Mouse (Mus musculus): ENCODE results near the gene Kansl1l. TPM values are rescaled to one million over a fixed set of nuclear protein-coding genes. Genes with fewer than 3 reads are reported as not detected.
A peak's percentile ranks its signal among the peaks of the same experiment; 100 is the strongest.

Gene Kansl1l
- polyA plus RNA-seq, 1 experiment from 2014 or later = 8.7 TPM

DNA sequence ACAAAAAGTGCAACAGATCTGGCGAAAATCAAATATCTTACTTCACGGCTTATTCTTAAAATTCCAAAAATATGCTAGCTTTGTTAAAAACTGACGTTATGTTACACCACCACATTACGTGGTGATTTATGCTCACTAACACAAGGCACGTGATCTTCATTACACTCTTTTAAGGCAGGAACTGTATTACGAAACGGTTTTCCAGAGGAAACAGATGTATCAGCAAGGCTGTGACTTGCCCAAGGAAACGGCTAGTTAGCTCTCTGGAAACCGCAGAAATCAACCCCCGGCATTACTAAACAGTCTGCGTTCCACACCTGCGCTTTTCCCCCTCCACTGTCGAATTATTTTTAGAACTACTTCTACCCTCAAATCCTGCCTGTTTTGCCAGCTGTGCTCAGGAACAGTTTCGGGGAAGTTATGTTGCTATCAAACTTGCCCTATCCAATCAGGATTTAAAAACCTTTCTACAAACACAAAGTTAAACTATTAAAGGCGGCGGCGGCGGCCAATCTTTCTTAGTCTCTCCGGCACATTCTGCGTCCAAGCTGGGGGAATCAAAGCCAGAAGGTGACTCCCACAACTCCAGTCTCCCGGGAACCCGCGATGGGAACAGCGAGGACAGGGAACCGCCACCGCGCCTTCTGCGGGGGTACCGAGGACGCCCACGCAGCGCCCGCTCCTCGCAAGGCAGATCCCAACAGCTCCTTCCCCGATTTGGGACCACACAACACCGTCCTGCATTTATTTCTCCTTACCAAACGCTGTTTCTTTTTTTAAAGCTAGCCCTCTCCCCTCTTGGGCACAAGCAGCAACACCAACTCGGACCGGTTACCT is 1.2 kb downstream of the Kansl1l start:
- Histone ChIP-seq H3K27me3 (replicated peaks) (no peaks in the 10 kb centered on the region), H3K9me3 (no peaks in the 10 kb centered on the region), H3K27ac (replicated peaks) (peak overlapping the region; percentile 97), H3K9ac (peak overlapping the region; percentile 92), H3K4me3 (peak overlapping the region; percentile 87), H3K36me3 (no peaks in the 10 kb centered on the region), H3K4me1 (peaks cover 20% of the 10 kb centered on the region), H3K4me2 (peak overlapping the region; percentile 85)
- WGBS = under 1% methylated on average over 39 of the region's 39 CpGs
- 0 out of 2 replicates have a peak, but pooled peaks have one; percentile 2 for ATAC-seq (ENCODE audit: extremely low read depth, insufficient number of reproducible peaks, low FRiP score, low TSS enrichment)

DNA sequence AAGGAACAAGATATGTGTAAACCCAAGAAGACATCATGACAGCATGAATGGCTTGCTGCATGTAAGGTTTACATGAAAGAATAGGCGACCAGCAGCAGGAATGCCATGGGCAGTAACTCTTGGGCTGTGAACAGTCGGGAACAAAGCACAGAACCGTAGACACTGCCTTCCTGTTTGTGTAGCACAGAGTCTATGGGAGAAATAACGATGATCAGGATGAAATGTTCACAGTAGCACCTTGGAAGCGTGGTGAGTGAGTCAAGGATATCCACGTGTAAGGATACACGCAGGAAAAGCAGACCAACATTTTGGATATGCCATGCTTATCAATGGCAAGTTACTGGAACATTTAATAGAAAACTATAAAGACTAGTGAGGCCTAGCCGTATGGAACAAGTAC is 2.6 kb downstream of the Kansl1l start:
- peak overlapping the region; percentile 85 for H3K4me2 ChIP-seq
- 49% methylated on average over 8 of the region's 8 CpGs for WGBS
- H3K27me3 ChIP-seq (replicated peaks) = no peaks in the 10 kb centered on the region
- ATAC-seq (ENCODE audit: extremely low read depth, insufficient number of reproducible peaks, low FRiP score, low TSS enrichment) = no peak
- peak overlapping the region; percentile 12; the same call in 1 of the 2 replicates for H3K27ac ChIP-seq (replicated peaks)
- peaks cover 19% of the 10 kb centered on the region for H3K4me1 ChIP-seq
- H3K9me3 ChIP-seq = no peaks in the 10 kb centered on the region
- H3K4me3 ChIP-seq = peak overlapping the region; percentile 87
- H3K36me3 ChIP-seq = no peaks in the 10 kb centered on the region
- H3K9ac ChIP-seq = no peak overlapping the region

DNA sequence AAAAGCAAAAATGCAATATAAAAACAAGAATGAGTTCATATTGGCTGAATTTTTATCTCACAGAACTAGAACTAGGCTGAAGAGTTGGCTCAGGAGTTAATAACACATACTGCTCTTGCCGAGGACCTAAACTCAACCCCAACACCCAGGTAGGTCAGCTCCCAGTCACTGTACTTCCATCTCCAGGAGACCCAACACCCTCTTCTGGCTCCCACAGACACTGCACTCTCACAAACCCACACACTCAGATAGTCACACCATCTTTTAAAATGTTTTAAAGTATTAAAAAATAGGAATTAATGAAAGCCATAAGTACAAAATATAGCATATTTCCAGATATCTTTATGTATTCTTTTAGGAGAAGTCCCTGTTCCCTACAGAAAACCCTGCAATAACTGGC is 4.2 kb downstream of the Kansl1l start:
- no peak overlapping the region for H3K4me3 ChIP-seq
- H3K27me3 ChIP-seq (replicated peaks) = no peaks in the 10 kb centered on the region
- H3K27ac ChIP-seq (replicated peaks) = no peak overlapping the region
- peaks cover 3% of the 10 kb centered on the region; the same call in 1 of the 2 replicates for H3K36me3 ChIP-seq
- no peak overlapping the region for H3K4me2 ChIP-seq
- WGBS = 77% methylated on average over 1 of the region's 1 CpGs
- no peak for ATAC-seq (ENCODE audit: extremely low read depth, insufficient number of reproducible peaks, low FRiP score, low TSS enrichment)
- H3K9me3 ChIP-seq = no peaks in the 10 kb centered on the region
- peaks cover 20% of the 10 kb centered on the region for H3K4me1 ChIP-seq
- no peak overlapping the region for H3K9ac ChIP-seq

DNA sequence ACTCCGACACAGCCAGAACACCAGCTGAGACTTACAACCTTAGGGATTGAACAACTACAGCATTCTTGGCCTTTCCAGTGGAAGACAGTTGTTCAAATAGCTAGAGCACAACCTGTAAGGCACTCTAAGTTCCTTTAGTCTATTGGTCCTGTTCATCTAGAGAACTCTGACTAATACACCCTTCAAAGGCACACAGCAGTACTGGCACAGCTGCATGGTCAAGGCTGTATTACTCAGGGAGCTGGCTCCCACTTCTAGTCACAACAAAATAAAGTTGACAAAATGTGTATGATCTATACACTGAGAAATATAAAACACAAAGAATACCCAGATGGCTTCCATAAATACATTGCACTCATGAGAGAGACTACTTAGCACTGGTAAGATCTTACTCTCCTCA is 10.5 kb downstream of the Kansl1l start:
- no peaks in the 10 kb centered on the region for H3K27me3 ChIP-seq (replicated peaks)
- H3K27ac ChIP-seq (replicated peaks) = no peak overlapping the region
- no peak overlapping the region for H3K9ac ChIP-seq
- peaks cover 18% of the 10 kb centered on the region for H3K4me1 ChIP-seq
- WGBS = 92% methylated on average over 1 of the region's 1 CpGs
- no peak overlapping the region for H3K4me3 ChIP-seq
- no peak for ATAC-seq (ENCODE audit: extremely low read depth, insufficient number of reproducible peaks, low FRiP score, low TSS enrichment)
- no peak overlapping the region for H3K4me2 ChIP-seq
- H3K36me3 ChIP-seq = peaks cover 9% of the 10 kb centered on the region
- H3K9me3 ChIP-seq = no peaks in the 10 kb centered on the region

DNA sequence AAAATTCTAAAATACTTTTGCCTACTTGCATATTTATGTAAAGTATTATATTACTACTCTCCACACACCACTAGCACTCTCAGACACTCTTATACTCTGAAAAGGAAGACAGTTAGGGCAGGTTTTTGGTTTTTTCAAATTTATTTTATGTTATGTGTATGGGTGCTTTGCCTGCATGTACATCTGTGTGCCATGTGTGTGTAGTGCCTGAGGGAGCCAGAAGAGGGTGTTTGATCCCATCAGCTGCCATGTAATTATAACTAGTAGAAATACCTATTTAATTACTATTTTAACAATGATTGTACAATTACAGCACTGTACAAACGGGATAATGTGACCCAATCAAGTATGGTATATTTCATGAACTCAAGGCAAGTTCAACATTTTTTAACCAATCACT is 12.0 kb downstream of the Kansl1l start:
- Histone ChIP-seq H3K4me2 (no peak overlapping the region), H3K27me3 (replicated peaks) (no peaks in the 10 kb centered on the region), H3K9ac (no peak overlapping the region), H3K27ac (replicated peaks) (no peak overlapping the region), H3K9me3 (no peaks in the 10 kb centered on the region), H3K4me1 (peaks cover 18% of the 10 kb centered on the region), H3K4me3 (no peak overlapping the region), H3K36me3 (peaks cover 20% of the 10 kb centered on the region)
- WGBS = 87% methylated on average over 1 of the region's 1 CpGs
- no peak for ATAC-seq (ENCODE audit: extremely low read depth, insufficient number of reproducible peaks, low FRiP score, low TSS enrichment)

DNA sequence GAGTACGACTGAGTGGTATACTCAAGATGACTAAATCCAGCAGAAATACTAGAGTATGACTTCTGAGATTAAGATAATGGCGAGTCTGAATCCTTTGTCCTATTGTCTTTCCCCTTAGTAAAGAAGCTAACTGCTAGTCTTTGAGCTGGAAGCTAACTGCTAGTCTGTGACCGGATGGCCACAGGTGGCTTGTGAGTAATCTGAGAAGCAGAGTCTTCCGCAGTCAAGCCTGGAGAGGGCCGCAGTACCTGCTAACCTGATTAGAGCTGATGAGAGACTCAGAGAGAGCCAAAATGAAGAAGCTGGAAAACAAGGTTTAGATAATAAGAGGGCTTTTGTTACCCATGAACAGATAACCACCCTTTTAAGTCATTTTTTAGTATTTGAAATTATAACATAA is 12.7 kb downstream of the Kansl1l start:
- H3K27me3 ChIP-seq (replicated peaks) = no peaks in the 10 kb centered on the region
- no peak overlapping the region for H3K27ac ChIP-seq (replicated peaks)
- H3K4me1 ChIP-seq = peaks cover 12% of the 10 kb centered on the region
- H3K4me2 ChIP-seq = no peak overlapping the region
- peaks cover 27% of the 10 kb centered on the region for H3K36me3 ChIP-seq
- H3K4me3 ChIP-seq = no peak overlapping the region
- no peaks in the 10 kb centered on the region for H3K9me3 ChIP-seq
- no peak overlapping the region for H3K9ac ChIP-seq
- ATAC-seq (ENCODE audit: extremely low read depth, insufficient number of reproducible peaks, low FRiP score, low TSS enrichment) = no peak
- WGBS = 53% methylated on average over 5 of the region's 5 CpGs

DNA sequence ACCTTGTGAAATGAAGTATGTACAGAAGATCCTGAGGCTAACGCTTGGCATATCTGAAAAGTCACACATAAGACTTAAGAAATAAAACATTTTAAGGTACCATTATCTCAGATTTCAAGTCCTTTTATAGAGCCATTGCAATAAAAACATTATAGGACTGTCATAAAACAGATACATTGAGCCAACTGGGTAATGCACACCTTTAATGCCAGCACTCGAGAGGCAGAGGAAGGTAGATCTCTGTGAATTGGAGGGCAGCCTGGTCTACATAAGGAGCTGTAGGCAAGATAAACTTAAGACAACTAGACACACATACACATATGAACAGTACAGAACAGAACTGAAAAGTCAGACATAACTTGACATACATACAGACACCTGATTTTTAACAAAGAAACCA is 19.4 kb downstream of the Kansl1l start:
- Histone ChIP-seq H3K27ac (replicated peaks) (no peak overlapping the region), H3K4me1 (peaks cover 2% of the 10 kb centered on the region; the same call in 1 of the 2 replicates), H3K4me2 (no peak overlapping the region), H3K4me3 (no peak overlapping the region), H3K9me3 (no peaks in the 10 kb centered on the region), H3K9ac (no peak overlapping the region), H3K36me3 (peaks cover 30% of the 10 kb centered on the region), H3K27me3 (replicated peaks) (no peaks in the 10 kb centered on the region)
- ATAC-seq (ENCODE audit: extremely low read depth, insufficient number of reproducible peaks, low FRiP score, low TSS enrichment) = no peak
- 84% methylated on average over 2 of the region's 2 CpGs for WGBS

DNA sequence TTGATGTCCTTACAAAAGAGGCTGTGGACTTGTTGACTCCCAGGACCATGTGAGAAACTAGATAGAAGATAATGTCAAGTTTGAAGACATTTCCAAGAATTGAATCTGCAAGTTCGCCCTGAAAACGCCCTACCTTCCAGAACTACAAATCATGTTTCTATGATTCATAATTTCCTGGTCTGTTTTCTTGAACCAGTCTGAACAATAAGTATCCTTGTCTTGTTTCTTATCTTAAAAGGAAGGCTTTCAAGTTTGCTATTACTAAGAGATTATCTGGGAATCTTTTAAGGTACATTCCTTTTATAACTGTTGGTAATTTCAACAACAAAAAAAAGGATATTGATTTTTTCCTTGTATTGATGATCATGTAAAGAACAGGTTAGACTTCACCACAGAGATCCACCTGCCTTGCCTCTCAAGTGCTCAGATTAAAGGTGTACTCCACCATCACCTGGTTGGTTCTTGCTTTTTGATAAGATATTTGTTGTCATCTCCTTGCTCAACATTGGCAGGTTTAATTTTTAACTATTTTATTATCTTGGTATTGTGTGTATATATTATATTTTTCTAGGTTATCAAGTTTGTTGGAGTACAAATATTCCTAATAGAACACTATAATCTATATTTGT is 24.4 kb downstream of the Kansl1l start:
- no peaks in the 10 kb centered on the region for H3K27me3 ChIP-seq (replicated peaks)
- 69% methylated on average over 2 of the region's 2 CpGs for WGBS
- ATAC-seq (ENCODE audit: extremely low read depth, insufficient number of reproducible peaks, low FRiP score, low TSS enrichment) = no peak
- H3K9me3 ChIP-seq = no peaks in the 10 kb centered on the region
- no peaks in the 10 kb centered on the region; the same call in 1 of the 2 replicates for H3K36me3 ChIP-seq
- peaks cover 9% of the 10 kb centered on the region for H3K4me1 ChIP-seq
- H3K4me3 ChIP-seq = no peak overlapping the region
- no peak overlapping the region for H3K4me2 ChIP-seq
- H3K9ac ChIP-seq = no peak overlapping the region
- no peak overlapping the region for H3K27ac ChIP-seq (replicated peaks)

DNA sequence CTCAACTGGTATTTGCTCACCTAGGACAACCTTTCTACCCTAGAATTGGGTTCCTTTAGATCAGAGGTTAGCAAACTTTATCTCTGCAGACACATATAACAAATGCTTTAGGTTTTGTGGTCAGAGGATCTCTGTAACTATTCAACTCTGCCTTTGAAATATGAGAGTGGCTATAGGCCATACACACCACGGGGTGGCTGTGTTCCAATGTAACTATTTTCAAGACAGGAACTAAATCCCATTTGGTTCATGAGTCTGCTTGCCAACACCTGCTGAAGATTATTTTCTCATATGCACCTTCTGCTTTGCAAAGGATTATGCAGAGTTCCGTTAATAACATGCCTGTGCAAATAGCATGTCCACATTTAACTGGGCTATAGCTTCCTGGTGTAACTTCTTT is 35.1 kb downstream of the Kansl1l start:
- no peak overlapping the region for H3K4me2 ChIP-seq
- no peak for ATAC-seq (ENCODE audit: extremely low read depth, insufficient number of reproducible peaks, low FRiP score, low TSS enrichment)
- no peaks in the 10 kb centered on the region for H3K9me3 ChIP-seq
- H3K27me3 ChIP-seq (replicated peaks) = no peaks in the 10 kb centered on the region
- H3K27ac ChIP-seq (replicated peaks) = no peak overlapping the region
- peaks cover 1% of the 10 kb centered on the region for H3K36me3 ChIP-seq
- H3K4me3 ChIP-seq = no peak overlapping the region
- no peak overlapping the region for H3K9ac ChIP-seq
- 65% methylated on average over 2 of the region's 2 CpGs for WGBS
- H3K4me1 ChIP-seq = no peaks in the 10 kb centered on the region

DNA sequence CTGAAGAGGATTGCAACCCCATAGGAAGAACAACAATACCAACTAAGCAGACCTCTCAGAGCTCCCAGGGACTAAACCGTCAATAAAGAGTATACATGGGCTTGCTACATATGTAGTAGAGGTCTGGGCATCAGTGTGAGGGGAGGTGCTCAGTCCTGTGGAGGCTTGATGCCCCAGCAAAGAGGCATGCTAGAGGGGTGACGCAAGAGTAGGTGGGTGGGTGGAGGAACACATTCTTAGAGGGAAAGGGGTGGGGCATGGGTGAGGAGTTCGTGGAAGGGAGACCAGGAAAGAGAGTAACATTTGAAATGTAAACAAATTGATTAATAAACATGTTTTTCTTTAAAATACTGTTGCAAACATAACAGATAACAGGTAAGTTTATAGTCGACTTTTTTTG is 36.3 kb downstream of the Kansl1l start:
- ATAC-seq (ENCODE audit: extremely low read depth, insufficient number of reproducible peaks, low FRiP score, low TSS enrichment) = no peak
- Histone ChIP-seq H3K4me2 (no peak overlapping the region), H3K36me3 (peaks cover 5% of the 10 kb centered on the region), H3K4me1 (no peaks in the 10 kb centered on the region), H3K4me3 (no peak overlapping the region), H3K27me3 (replicated peaks) (no peaks in the 10 kb centered on the region), H3K9ac (no peak overlapping the region), H3K27ac (replicated peaks) (no peak overlapping the region), H3K9me3 (no peaks in the 10 kb centered on the region)
- 78% methylated on average over 4 of the region's 4 CpGs for WGBS

DNA sequence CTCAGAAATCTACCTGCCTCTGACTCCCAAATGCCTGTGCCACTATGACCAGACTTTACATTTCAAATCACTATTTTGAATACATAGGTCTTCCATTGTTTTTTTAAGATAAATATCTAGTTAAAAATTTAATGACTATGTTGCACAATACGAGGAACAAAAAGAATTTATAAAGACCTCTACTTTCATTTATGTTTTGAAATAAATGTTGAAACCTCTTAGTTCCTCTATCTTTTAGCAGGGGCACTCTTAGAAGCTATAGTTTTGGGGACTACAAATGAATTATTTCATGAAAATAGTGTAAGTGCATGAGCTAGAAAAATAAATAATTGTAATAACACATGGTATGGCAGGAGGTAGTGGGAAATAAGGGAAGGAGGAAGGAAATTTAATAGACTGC is 38.6 kb downstream of the Kansl1l start:
- Histone ChIP-seq H3K4me3 (no peak overlapping the region), H3K27ac (replicated peaks) (no peak overlapping the region), H3K9ac (no peak overlapping the region), H3K36me3 (peaks cover 5% of the 10 kb centered on the region), H3K9me3 (no peaks in the 10 kb centered on the region), H3K27me3 (replicated peaks) (no peaks in the 10 kb centered on the region), H3K4me2 (no peak overlapping the region), H3K4me1 (no peaks in the 10 kb centered on the region)
- 89% methylated on average over 1 of the region's 1 CpGs for WGBS
- no peak for ATAC-seq (ENCODE audit: extremely low read depth, insufficient number of reproducible peaks, low FRiP score, low TSS enrichment)

DNA sequence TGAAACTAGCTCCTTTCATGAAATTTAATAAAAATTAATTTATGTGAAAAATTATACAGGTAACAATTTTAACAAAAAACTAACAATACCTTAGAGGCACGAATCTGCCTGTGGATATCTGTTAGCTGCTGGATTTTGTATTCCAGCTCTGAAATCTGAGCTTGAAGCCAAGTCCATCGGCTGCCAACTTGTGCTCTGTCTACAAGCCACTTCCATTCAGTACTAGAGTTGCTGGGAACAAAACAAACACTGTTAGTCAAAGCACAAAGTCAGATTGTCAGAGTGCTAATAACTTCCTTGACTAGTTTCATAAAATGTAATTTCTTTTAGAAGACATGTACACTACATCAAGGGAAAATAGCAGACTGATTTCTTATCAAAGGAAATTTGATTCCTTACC is 39.5 kb downstream of the Kansl1l start:
- Histone ChIP-seq H3K27ac (replicated peaks) (no peak overlapping the region), H3K9ac (no peak overlapping the region), H3K4me2 (no peak overlapping the region), H3K4me1 (no peaks in the 10 kb centered on the region), H3K27me3 (replicated peaks) (no peaks in the 10 kb centered on the region), H3K4me3 (no peak overlapping the region), H3K9me3 (no peaks in the 10 kb centered on the region), H3K36me3 (peaks cover 13% of the 10 kb centered on the region)
- WGBS = 65% methylated on average over 2 of the region's 2 CpGs
- ATAC-seq (ENCODE audit: extremely low read depth, insufficient number of reproducible peaks, low FRiP score, low TSS enrichment) = no peak

Data from heart, embryonic 13.5 days (tissue).